Mouse (Mus musculus) bone marrow, adult 2 months (tissue): ENCODE measurements around the gene Matn1. TPM values are rescaled to one million over a fixed set of nuclear protein-coding genes. Genes with fewer than 3 reads are reported as not detected.

Experiments used
- H3K27ac ChIP-seq: fragments of 200-500 bp; 2 replicates; pipeline ENCODE4 v1.5.1; 2012; ENCODE audit warnings: low read depth, mild to moderate bottlenecking, control low read depth, inconsistent platforms, low read length; ENCODE audit not compliant: control insufficient read depth, poor library complexity, insufficient read depth
- H3K4me1 ChIP-seq: fragments of 200-500 bp; 2 replicates; pipeline ENCODE4 v1.6.1; 2011; ENCODE audit warnings: low read length; ENCODE audit not compliant: control insufficient read depth, insufficient read depth
- H3K4me3 ChIP-seq: fragments of 200-500 bp; replicated peaks from 2 replicates; pipeline ENCODE3; 2011; ENCODE audit warnings: mild to moderate bottlenecking, low read depth, low read length, control low read depth; ENCODE audit not compliant: control insufficient read depth
- CTCF ChIP-seq: fragments of 200-500 bp; IDR thresholded peaks from 2 replicates; pipeline ENCODE4 v1.5.1; 2011; ENCODE audit warnings: low read length, control low read depth; ENCODE audit not compliant: control insufficient read depth, insufficient read depth
- POLR2A ChIP-seq: fragments of 200-500 bp; IDR thresholded peaks from 2 replicates; pipeline ENCODE4 v1.6.1; 2011; ENCODE audit warnings: low read depth, mild to moderate bottlenecking, control low read depth, low read length, borderline replicate concordance; ENCODE audit not compliant: control insufficient read depth
- WGBS: fragments of 180-500 bp; shearing (Covaris S2); methylation state at CpG from one replicate; pipeline ENCODE4 v1.1.7; 2018; 5-methylcytosine and 5-hydroxymethylcytosine counted together
- polyA plus RNA-seq: library from polyadenylated mRNA; stranded (reverse); fragments of >200 nt; gene quantifications from 2 replicates; pipeline ENCODE4 v1.2.4, GENCODE M21; 2011; ENCODE audit warnings: low replicate concordance; ENCODE audit not compliant: missing spikeins, insufficient read depth, insufficient read length

Gene Matn1
- not detected in 2 replicates for polyA plus RNA-seq

DNA sequence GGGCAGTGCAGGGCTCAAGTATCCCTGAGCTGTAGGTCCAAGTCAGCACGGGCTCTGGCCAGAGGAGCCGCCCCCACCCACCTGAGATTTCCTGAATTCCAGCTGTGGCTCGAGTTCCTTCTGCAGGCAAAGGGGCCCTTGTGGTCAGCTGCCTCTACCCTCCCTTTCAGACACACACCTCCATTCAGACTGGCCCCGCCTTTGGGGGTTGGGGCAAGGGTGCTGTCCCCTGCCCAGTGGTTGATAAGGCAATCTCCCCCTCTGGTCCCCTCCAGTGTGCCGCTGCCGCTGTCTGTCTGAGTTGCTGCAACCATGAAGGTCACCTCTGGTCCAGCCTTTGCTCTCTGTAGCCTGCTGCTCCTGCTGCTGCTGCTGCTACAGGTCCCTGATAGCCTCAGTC is at the start of gene Matn1:
Gene Matn1, plus strand, starts transcription at position 274 of the 400 bp plus-strand sequence.
- H3K4me1 ChIP-seq, result no peaks in the 10 kb centered on the region; the same call in 1 of the 2 replicates
- TF ChIP-seq POLR2A (no peak), CTCF (no peak)
- no peak within 1 kb of the TSS for H3K4me3 ChIP-seq

GRCm38 (mm10) chr4:130895701-130896100 is 48.5 kb upstream of the Matn1 start:
- Histone ChIP-seq H3K4me3 (no peak overlapping the region), H3K27ac (no peak overlapping the region), H3K4me1 (no peaks in the 10 kb centered on the region; the same call in 1 of the 2 replicates)
- TF ChIP-seq POLR2A (no peak), CTCF (no peak)
- WGBS, result 83% methylated on average over 6 of the region's 6 CpGs

More for the DNA sequence above, at the start of gene Matn1:
- 37% methylated on average over 6 of the region's 6 CpGs for WGBS
- H3K27ac ChIP-seq, result no peak within 1 kb of the TSS

DNA sequence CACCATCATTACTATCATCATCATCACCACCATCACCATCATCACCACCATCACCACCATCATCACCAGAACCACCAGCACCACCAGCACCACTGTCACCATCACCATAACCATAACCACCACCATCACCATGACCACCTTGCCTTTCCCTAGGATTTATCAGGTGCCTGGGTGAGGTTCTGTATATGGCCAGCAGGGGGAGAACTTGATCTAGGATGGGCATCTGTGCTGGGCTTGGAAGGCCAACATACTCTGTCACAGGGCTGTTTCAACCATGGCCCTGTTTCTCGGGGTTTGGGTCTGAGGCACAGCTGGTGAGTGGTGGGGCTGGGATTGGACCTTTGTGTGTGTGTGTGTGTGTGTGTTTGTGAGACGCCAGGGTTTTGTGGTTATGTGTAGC is 47.8 kb upstream of the Matn1 start:
- H3K4me3 ChIP-seq, result no peak overlapping the region

GRCm38 (mm10) chr4:130899383-130899781 is 44.8 kb upstream of the Matn1 start:
- no peak for TF ChIP-seq CTCF
- TF ChIP-seq POLR2A, result no peak
- Histone ChIP-seq H3K27ac (peak overlapping the region; percentile 37), H3K4me1 (peaks cover 14% of the 10 kb centered on the region), H3K4me3 (no peak overlapping the region)
- 25% methylated on average over 3 of the region's 3 CpGs for whole genome bisulfite sequencing

More for the DNA sequence above, 47.8 kb upstream of the Matn1 start:
- WGBS, result 43% methylated on average over 2 of the region's 2 CpGs
- Histone ChIP-seq H3K27ac (no peak overlapping the region), H3K4me1 (peaks cover 5% of the 10 kb centered on the region)
- peak; percentile 87 for TF ChIP-seq CTCF
- no peak for TF ChIP-seq POLR2A

GRCm38 (mm10) chr4:130899782-130900427 is 44.3 kb upstream of the Matn1 start:
- TF ChIP-seq CTCF (no peak), POLR2A (no peak)
- WGBS, result 43% methylated on average over 6 of the region's 6 CpGs

GRCm38 (mm10) chr4:130900746-130901145 is 43.4 kb upstream of the Matn1 start:
- no peak overlapping the region for H3K27ac ChIP-seq
- TF ChIP-seq CTCF (no peak), POLR2A (no peak)
- no peak overlapping the region for H3K4me3 ChIP-seq
- H3K4me1 ChIP-seq, result peaks cover 16% of the 10 kb centered on the region
- 59% methylated on average over 7 of the region's 7 CpGs for WGBS

More at GRCm38 (mm10) chr4:130899782-130900427, 44.3 kb upstream of the Matn1 start:
- no peak overlapping the region for H3K4me3 ChIP-seq
- H3K4me1 ChIP-seq, result peaks cover 14% of the 10 kb centered on the region
- H3K27ac ChIP-seq, result peak overlapping the region; percentile 37

DNA sequence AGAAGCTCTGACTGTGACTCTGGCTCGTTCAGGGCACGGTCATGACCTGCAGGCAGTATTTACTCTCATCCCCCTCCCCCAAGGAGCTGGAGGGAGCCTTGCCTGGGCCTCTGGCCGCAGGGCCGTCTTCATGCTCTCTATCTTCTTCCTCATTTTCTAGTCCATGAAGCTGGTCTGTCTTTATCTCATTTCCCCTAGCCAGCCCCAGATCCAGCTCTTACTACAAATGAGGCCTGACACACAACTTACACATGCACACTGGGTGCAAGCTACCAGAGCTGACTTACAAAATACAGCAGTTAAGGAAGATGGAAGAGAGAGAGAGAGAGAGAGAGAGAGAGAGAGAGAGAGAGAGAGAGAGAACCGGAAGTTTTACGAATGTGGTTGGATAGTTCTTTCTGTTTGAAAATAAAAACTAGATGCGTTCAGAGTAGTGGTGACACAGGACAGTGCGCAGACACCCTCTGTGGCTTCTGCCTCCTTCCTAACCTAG is 41.9 kb upstream of the Matn1 start:
- TF ChIP-seq CTCF (no peak), POLR2A (no peak)
- Histone ChIP-seq H3K4me1 (peaks cover 18% of the 10 kb centered on the region), H3K4me3 (no peak overlapping the region), H3K27ac (peak overlapping the region; percentile 69)
- 3% methylated on average over 8 of the region's 8 CpGs for WGBS

GRCm38 (mm10) chr4:130905025-130905424 is 39.2 kb upstream of the Matn1 start:
- Histone ChIP-seq H3K27ac (no peak overlapping the region), H3K4me1 (peaks cover 18% of the 10 kb centered on the region)
- TF ChIP-seq CTCF (no peak), POLR2A (no peak)

DNA sequence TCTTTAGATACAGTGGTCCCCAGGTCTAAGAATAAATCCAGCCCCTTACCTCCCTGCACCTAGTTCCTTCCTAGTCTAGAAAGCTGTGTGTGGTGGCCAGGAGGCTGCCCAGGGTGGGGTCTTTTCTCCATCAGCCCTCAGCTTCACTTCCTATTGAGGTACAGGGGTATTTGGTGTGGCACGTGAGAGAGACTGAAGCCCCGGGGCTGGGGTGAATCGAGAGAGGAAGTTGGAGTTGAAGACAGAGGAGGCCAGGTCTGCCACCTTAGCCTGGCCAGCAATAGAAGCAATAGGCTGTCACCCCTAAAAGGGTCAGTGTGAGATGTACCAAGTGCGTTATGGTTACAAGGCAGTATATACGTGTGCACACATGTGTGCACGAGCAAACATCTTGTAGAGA is 38.3 kb upstream of the Matn1 start:
- no peak overlapping the region for H3K27ac ChIP-seq
- peaks cover 19% of the 10 kb centered on the region for H3K4me1 ChIP-seq
- TF ChIP-seq POLR2A, result no peak
- TF ChIP-seq CTCF, result no peak
- H3K4me3 ChIP-seq, result no peak overlapping the region
- 37% methylated on average over 6 of the region's 6 CpGs for WGBS

More at GRCm38 (mm10) chr4:130905025-130905424, 39.2 kb upstream of the Matn1 start:
- WGBS, result 70% methylated on average over 7 of the region's 7 CpGs
- no peak overlapping the region for H3K4me3 ChIP-seq
